ENCODE assay signal across 11 mouse cellular contexts in genomic region chr3:98051407-98051968, GRCm38 (mm10). TPM values are rescaled to one million over a fixed set of nuclear protein-coding genes. Genes with fewer than 3 reads are reported as not detected.
DNase-seq lines count a peak whose midpoint lies in the region; ATAC-seq lines count a peak whose summit lies in the region.
"Had no signal": no experiment of that assay in that cellular context is flagged by ENCODE, and none has a peak within 500 bp of the region (broad histone marks: within the 10 kb centered on the region; RNA-seq: fewer than 3 reads in every experiment).

No protein-coding gene starts in this region.

- peak overlapping the region; percentile 28; the same call in 1 of the 2 replicates for H3K4me2 ChIP-seq in kidney, embryonic 15.5 days
- H3K4me2 ChIP-seq in forebrain, embryonic 13.5 days: no peak overlapping the region
- no peak overlapping the region for H3K4me2 ChIP-seq in limb, embryonic 12.5 days

- H3K9me3 ChIP-seq in kidney, embryonic 15.5 days (replicated peaks): no peaks in the 10 kb centered on the region
- H3K9me3 ChIP-seq in forebrain, embryonic 13.5 days (replicated peaks): no peaks in the 10 kb centered on the region
- H3K9me3 ChIP-seq in limb, embryonic 12.5 days: no peaks in the 10 kb centered on the region

- no peak for DNase-seq in kidney, postnatal 4 days
- DNase-seq in right cerebral cortex, postnatal 10 days (ENCODE audit: low spot score in 2 of 2): no peak
- no peak for DNase-seq in kidney, adult 11 months
- DNase-seq: cerebellum, adult 18-20 months; thymus, postnatal 36 days had no signal

- ATAC-seq in kidney, embryonic 15.5 days (replicated peaks; ENCODE audit: low FRiP score): peak; percentile 78
- ATAC-seq in forebrain, embryonic 13.5 days: no peak
- no peak for ATAC-seq in limb, embryonic 12.5 days (ENCODE audit: insufficient number of reproducible peaks, insufficient read depth, low FRiP score, low TSS enrichment, low read depth)
- ATAC-seq in neutrophil, adult 5-6 weeks (ENCODE audit: extremely low read depth, insufficient number of reproducible peaks, low FRiP score, poor library complexity, severe bottlenecking): peak; percentile 14; the same call in 1 of the 2 replicates
- no peak for ATAC-seq in megakaryocyte-erythroid progenitor cell, adult 5-6 weeks (replicated peaks; ENCODE audit: low FRiP score, low TSS enrichment, poor library complexity, severe bottlenecking)

- H3K27ac ChIP-seq in kidney, embryonic 15.5 days: peak overlapping the region; percentile 81
- H3K27ac ChIP-seq in forebrain, embryonic 13.5 days: peak overlapping the region; percentile 40; the same call in 1 of the 2 replicates
- peak overlapping the region; percentile 30; the same call in 1 of the 2 replicates for H3K27ac ChIP-seq in limb, embryonic 12.5 days
- H3K27ac ChIP-seq: macrophage had no signal

- peaks cover 8% of the 10 kb centered on the region; the same call in 1 of the 2 replicates for H3K36me3 ChIP-seq in kidney, embryonic 15.5 days
- no peaks in the 10 kb centered on the region for H3K36me3 ChIP-seq in forebrain, embryonic 13.5 days (ENCODE audit: poor library complexity, severe bottlenecking)
- peaks cover 8% of the 10 kb centered on the region; the same call in 1 of the 2 replicates for H3K36me3 ChIP-seq in limb, embryonic 12.5 days

- WGBS in kidney, embryonic 15.5 days: 26% methylated on average over 16 of the region's 16 CpGs
- 27% methylated on average over 16 of the region's 16 CpGs for WGBS in forebrain, embryonic 13.5 days
- WGBS in limb, embryonic 12.5 days: 43% methylated on average over 16 of the region's 16 CpGs

- H3K4me1 ChIP-seq in kidney, embryonic 15.5 days: peaks cover 80% of the 10 kb centered on the region
- H3K4me1 ChIP-seq in forebrain, embryonic 13.5 days: peaks cover 72% of the 10 kb centered on the region
- peaks cover 70% of the 10 kb centered on the region for H3K4me1 ChIP-seq in limb, embryonic 12.5 days (replicated peaks)

- no peaks in the 10 kb centered on the region for H3K27me3 ChIP-seq in kidney, embryonic 15.5 days
- H3K27me3 ChIP-seq in forebrain, embryonic 13.5 days: no peaks in the 10 kb centered on the region
- no peaks in the 10 kb centered on the region for H3K27me3 ChIP-seq in limb, embryonic 12.5 days

- H3K4me3 ChIP-seq in kidney, embryonic 15.5 days (replicated peaks): no peak overlapping the region
- no peak overlapping the region for H3K4me3 ChIP-seq in forebrain, embryonic 13.5 days
- H3K4me3 ChIP-seq in limb, embryonic 12.5 days (replicated peaks): no peak overlapping the region

- 0 out of 2 replicates have a peak overlapping the region, but pooled peaks have one; percentile 11 for H3K9ac ChIP-seq in kidney, embryonic 15.5 days
- no peak overlapping the region for H3K9ac ChIP-seq in forebrain, embryonic 13.5 days
- H3K9ac ChIP-seq in limb, embryonic 12.5 days (replicated peaks): no peak overlapping the region

RNA-seq across cellular contexts. Expression of gene Notch2, which starts 38.2 kb away (rescaled TPM):
- 33.1 and 33.8 TPM in 2 replicates for polyA plus RNA-seq in kidney, embryonic 15.5 days (2015; fragmentation: Nextera tagmentation; extraction: Ambion mirVana)
- polyA plus RNA-seq in forebrain, embryonic 13.5 days (2015; fragmentation: Nextera tagmentation; extraction: Ambion mirVana): 18.6 and 19.9 TPM in 2 replicates
- polyA plus RNA-seq in limb, embryonic 12.5 days (2016; fragmentation: Nextera tagmentation; extraction: Ambion mirVana): 35.7 and 41.6 TPM in 2 replicates
- total RNA-seq in neutrophil, adult 5-6 weeks (2017): 219 and 232 TPM in 2 replicates
- total RNA-seq in megakaryocyte-erythroid progenitor cell, adult 5-6 weeks (2014; fragmentation: Nextera tagmentation): 36.0 and 55.9 TPM in 2 replicates
- 33.4 TPM in 2 replicates for total RNA-seq in megakaryocyte-erythroid progenitor cell, adult 5-6 weeks (2017)

Comparison
In these comparisons a context has a peak if more than half of its experiments do, and no peak if none do; other contexts are left out.
1. ATAC-seq: peak in kidney, embryonic 15.5 days (single experiment) and neutrophil, adult 5-6 weeks (single experiment); none in forebrain, embryonic 13.5 days (single experiment), limb, embryonic 12.5 days (single experiment) and megakaryocyte-erythroid progenitor cell, adult 5-6 weeks (single experiment).
2. H3K27ac ChIP-seq: peak in every context shown above with its lines; median percentile 81 in kidney, embryonic 15.5 days; 40 in forebrain, embryonic 13.5 days; 30 in limb, embryonic 12.5 days.